Mouse (Mus musculus): ENCODE measurements around the gene Tle2.

The Tle2 gene

GRCm38 (mm10) chr10:81628390-81628789 lies 54.0 kb downstream of the Tle2 start, which contains the start of gene Ankrd24:
Ankrd24 (plus strand) TSS chr10:81628540.
- ChIA-PET CTCF (no interaction called here), POLR2A (interaction anchor here in 3 of 4 experiments (1.0 to 6.4 kb wide), 8 partner anchors 13 to 91 kb away, joined by 3 to 54 read pairs (median 10); partner anchors contain the start of gene Gna11 (in 1 of the 3))

DNA sequence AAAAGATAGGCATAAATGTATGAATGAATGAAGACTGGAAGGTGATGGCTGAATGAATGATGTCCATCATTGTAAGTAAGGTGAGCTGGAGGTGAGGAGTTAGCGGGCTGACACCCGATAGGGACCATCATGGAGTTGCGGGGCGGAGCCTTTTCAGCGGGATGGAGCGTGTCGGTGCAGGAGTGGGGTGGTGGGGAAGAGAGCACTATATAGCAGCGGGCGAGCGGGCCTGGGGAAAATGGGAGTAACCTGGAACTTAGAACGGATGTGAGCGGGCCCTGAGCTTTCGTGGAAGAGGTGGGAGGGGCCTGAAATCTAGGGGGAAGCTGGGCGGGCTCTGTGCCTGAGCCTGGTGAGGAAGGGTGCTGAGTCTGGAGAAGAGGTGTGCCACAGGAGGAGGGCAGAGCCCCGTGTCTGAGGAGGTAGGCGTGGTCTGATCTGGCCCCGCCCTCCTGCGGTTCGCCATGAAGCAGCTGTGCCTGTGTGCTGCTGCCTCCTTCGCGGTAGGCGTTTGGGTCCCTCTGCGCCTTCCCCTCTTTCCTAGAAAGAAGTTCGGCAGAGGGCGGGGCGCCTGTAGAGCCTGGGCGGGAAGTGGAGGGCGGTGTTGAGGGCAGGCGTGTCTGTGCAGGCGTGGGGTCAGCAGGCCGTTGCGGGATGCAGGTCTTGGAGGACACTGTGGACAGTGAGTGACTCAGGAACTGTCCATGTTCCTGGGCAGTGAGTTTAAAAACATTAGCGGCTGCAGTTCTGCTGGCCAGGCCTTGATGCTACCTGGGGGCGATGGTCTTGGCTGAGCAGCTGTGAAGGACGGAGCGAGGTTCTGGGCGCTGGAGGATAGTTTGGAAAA lies 59.1 kb downstream of the Tle2 start:
- CTCF ChIA-PET: interaction anchor here in 3 of 4 experiments (0.7 to 1.5 kb wide), 9 partner anchors 9 to 341 kb away, joined by 3 to 6 read pairs (median 3); partner anchors contain the start of gene Pip5k1c (in 1 of the 3)

DNA sequence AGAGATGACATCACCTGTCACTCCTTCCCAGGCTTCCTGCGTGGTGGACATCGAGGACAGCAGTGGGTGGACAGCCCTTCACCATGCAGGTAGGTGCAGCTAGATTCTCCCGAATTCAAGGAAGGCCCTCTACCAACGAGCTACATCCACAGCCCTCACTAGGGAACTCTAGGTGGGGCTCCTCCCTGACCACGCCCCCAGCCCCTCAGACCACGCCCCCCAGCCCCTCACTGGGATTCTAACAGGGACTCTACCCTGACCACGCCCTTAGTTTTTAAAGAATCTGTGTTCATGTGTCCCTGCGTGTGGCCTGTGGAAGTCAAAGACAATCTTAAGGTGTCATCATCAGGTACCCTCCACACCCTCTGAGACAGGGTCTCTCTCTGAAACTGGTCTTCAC lies 62.0 kb downstream of the Tle2 start:
- POLR2A ChIA-PET: interaction anchor here in 2 of 4 experiments (0.5 to 7.2 kb wide), 7 partner anchors 8 to 23 kb away, joined by 3 to 64 read pairs (median 4); partner anchors contain the start of gene Sirt6 (in 1 of the 2)
- CTCF ChIA-PET: interaction anchor here in 1 of 4 experiments (1.0 kb wide), 1 partner anchor 25 kb away, joined by 3 read pairs; no protein-coding TSS in a partner anchor

More for the DNA sequence above, 59.1 kb downstream of the Tle2 start:
- POLR2A ChIA-PET: interaction anchor here (0.5 to 7.2 kb wide), 25 partner anchors 9 to 1127 kb away, joined by 3 to 64 read pairs (median 4); partner anchors contain the start of genes Cactin (in 1 of the 4), Gm10778 (in 1 of the 4) and Zfp873 (in 1 of the 4)

DNA sequence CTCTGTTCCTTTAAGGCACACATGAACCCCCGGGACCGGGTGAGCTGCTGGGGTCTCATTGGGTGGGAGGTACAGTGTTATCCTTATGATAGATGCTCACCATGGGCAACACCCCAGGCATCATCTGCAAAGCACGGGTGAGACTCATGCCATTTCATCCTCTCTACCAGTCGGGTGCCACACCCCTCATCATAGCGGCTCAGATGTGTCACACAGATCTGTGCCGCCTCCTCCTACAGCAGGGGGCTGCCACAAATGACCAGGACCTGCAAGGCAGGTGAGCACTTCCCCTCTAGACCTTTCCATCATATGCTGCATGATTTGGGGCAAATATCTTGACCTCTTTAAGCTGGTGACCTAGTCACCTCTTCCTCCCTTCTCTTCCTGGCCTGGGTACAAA lies 63.7 kb downstream of the Tle2 start:
- ChIA-PET POLR2A (interaction anchor here in 1 of 4 experiments (0.5 kb wide), 1 partner anchor 14 kb away, joined by 3 read pairs; no protein-coding TSS in a partner anchor), CTCF (interaction anchor here in 2 of 4 experiments (0.5 to 0.9 kb wide), 2 partner anchors 10 to 18 kb away, joined by 3 read pairs; no protein-coding TSS in a partner anchor)
